Mouse (Mus musculus): ENCODE measurements around the gene Zfp710.
"Not testable (repeated sequence)": the region's sequence is repeated elsewhere in the genome, so short reads cannot be mapped to it uniquely, and the experiment has no call there.

Gene Zfp710

GRCm38 (mm10) chr7:80026990-80027635 lies 2.5 kb downstream of the Zfp710 start:
- peak; percentile 75 for DNase-seq (ENCODE audit: low spot score)

GRCm38 (mm10) chr7:80027636-80028417 lies 3.2 kb downstream of the Zfp710 start:
- no peak for DNase-seq (ENCODE audit: low spot score)

- no peak for DNase-seq (ENCODE audit: low spot score)
These were observed 3.8 kb downstream of the Zfp710 start for GRCm38 (mm10) chr7:80028418-80028720.

GRCm38 (mm10) chr7:80030009-80030408 lies 5.4 kb downstream of the Zfp710 start:
- no peak for DNase-seq (ENCODE audit: low spot score)

GRCm38 (mm10) chr7:80030486-80030885 lies 5.9 kb downstream of the Zfp710 start:
- no peak for DNase-seq (ENCODE audit: low spot score)

- no peak for DNase-seq (ENCODE audit: low spot score)
These were observed 6.4 kb downstream of the Zfp710 start for GRCm38 (mm10) chr7:80030987-80031386.

- DNase-seq (ENCODE audit: low spot score) = no peak
These were observed 6.9 kb downstream of the Zfp710 start for GRCm38 (mm10) chr7:80031478-80031877.

GRCm38 (mm10) chr7:80032216-80033052 lies 7.8 kb downstream of the Zfp710 start:
- DNase-seq (ENCODE audit: low spot score) = no peak

- peak; percentile 42 for DNase-seq (ENCODE audit: low spot score)
These were observed 8.6 kb downstream of the Zfp710 start for GRCm38 (mm10) chr7:80033064-80033717.

GRCm38 (mm10) chr7:80033771-80034170 lies 9.2 kb downstream of the Zfp710 start:
- DNase-seq (ENCODE audit: low spot score) = no peak

- DNase-seq (ENCODE audit: low spot score) = no peak
These were observed 10.5 kb downstream of the Zfp710 start for GRCm38 (mm10) chr7:80035086-80035485.

GRCm38 (mm10) chr7:80035748-80036147 lies 11.1 kb downstream of the Zfp710 start:
- DNase-seq (ENCODE audit: low spot score) = no peak

GRCm38 (mm10) chr7:80039699-80040098 lies 15.1 kb downstream of the Zfp710 start:
- DNase-seq (ENCODE audit: low spot score) = no peak

GRCm38 (mm10) chr7:80044170-80044569 lies 19.6 kb downstream of the Zfp710 start:
- no peak for DNase-seq (ENCODE audit: low spot score)

GRCm38 (mm10) chr7:80047041-80047440 lies 22.4 kb downstream of the Zfp710 start:
- DNase-seq (ENCODE audit: low spot score) = no peak

GRCm38 (mm10) chr7:80049746-80050145 lies 25.1 kb downstream of the Zfp710 start:
- no peak for DNase-seq (ENCODE audit: low spot score)

GRCm38 (mm10) chr7:80050382-80050781 lies 25.8 kb downstream of the Zfp710 start:
- DNase-seq (ENCODE audit: low spot score) = not testable (repeated sequence)

- no peak for DNase-seq (ENCODE audit: low spot score)
These were observed 27.2 kb downstream of the Zfp710 start for GRCm38 (mm10) chr7:80051835-80052234.

GRCm38 (mm10) chr7:80052261-80052660 lies 27.6 kb downstream of the Zfp710 start:
- DNase-seq (ENCODE audit: low spot score) = no peak

- DNase-seq (ENCODE audit: low spot score) = no peak
These were observed 28.5 kb downstream of the Zfp710 start for GRCm38 (mm10) chr7:80053147-80053546.

GRCm38 (mm10) chr7:80055781-80056180 lies 31.2 kb downstream of the Zfp710 start:
- DNase-seq (ENCODE audit: low spot score) = no peak

GRCm38 (mm10) chr7:80057002-80057691 lies 32.5 kb downstream of the Zfp710 start:
- DNase-seq (ENCODE audit: low spot score) = no peak
